Mouse (Mus musculus) small intestine, adult 2 months (tissue): ENCODE results near the gene Grb10.

ENCODE experiments used
- CTCF ChIP-seq: fragments of 200-500 bp; IDR thresholded peaks from 2 replicates; pipeline ENCODE4 v1.5.1; 2012; ENCODE audit warnings: low read depth, mild to moderate bottlenecking, control low read depth, inconsistent platforms, low read length, moderate library complexity, mixed read lengths; ENCODE audit not compliant: insufficient replicate concordance, insufficient read length; ENCODE audit errors: extremely low read depth
- POLR2A ChIP-seq: fragments of 200-500 bp; IDR thresholded peaks from 2 replicates; pipeline ENCODE4 v1.6.1; 2012; ENCODE audit warnings: low read depth, mild to moderate bottlenecking, control low read depth, inconsistent platforms, low read length, moderate library complexity

GRCm38 (mm10) chr11:11943240-11944081, 95.0 kb downstream of the Grb10 start:
- TF ChIP-seq CTCF (no peak), POLR2A (no peak)
